Mouse (Mus musculus) layer of hippocampus, adult 2 months (tissue): ENCODE data around the gene Midn. TPM values are rescaled to one million over a fixed set of nuclear protein-coding genes. Genes with fewer than 3 reads are reported as not detected.

Experiments
- DNase-seq, 2 experiments: peaks; one replicate each; pipeline ENCODE4 v3.0.0; 2022; ENCODE audit warnings: low spot score in 2 of 2
- H3K27ac ChIP-seq: fragments of 200-600 bp; 2 replicates; pipeline ENCODE4 v1.8.1; 2022
- H3K4me3 ChIP-seq: fragments of 200-600 bp; 2 replicates; pipeline ENCODE4 v1.8.1; 2022; ENCODE audit warnings: mild to moderate bottlenecking
- CTCF ChIP-seq: fragments of 200-600 bp; conservative IDR thresholded peaks from 2 replicates; pipeline ENCODE4 v1.8.1; 2022; ENCODE audit warnings: antibody characterized with exemption, mild to moderate bottlenecking, moderate library complexity
- total RNA-seq, 2 experiments: library from RNA; stranded (reverse); gene quantifications; 2 replicates each; pipeline ENCODE4 v1.2.3; 2021

Midn gene
- total RNA-seq, 2 experiments from 2014 or later = 53.1 to 54.5 TPM

GRCm38 (mm10) chr10:80190491-80191051 is 42.5 kb downstream of the Midn start:
- DNase-seq = peak in 1 of 2 experiments; percentile 51
- peak overlapping the region; percentile 54 for H3K4me3 ChIP-seq
- H3K27ac ChIP-seq = peak overlapping the region; percentile 92
- no peak for TF ChIP-seq CTCF

- no peak for DNase-seq
- no peak overlapping the region for H3K4me3 ChIP-seq
- no peak overlapping the region for H3K27ac ChIP-seq
- TF ChIP-seq CTCF = no peak
Observed at GRCm38 (mm10) chr10:80193976-80194375, 45.9 kb downstream of the Midn start.

GRCm38 (mm10) chr10:80194441-80194840 is 46.4 kb downstream of the Midn start:
- no peak for DNase-seq
- H3K4me3 ChIP-seq = no peak overlapping the region
- TF ChIP-seq CTCF = no peak

GRCm38 (mm10) chr10:80196167-80196566 is 48.1 kb downstream of the Midn start:
- TF ChIP-seq CTCF = no peak

More at GRCm38 (mm10) chr10:80194441-80194840, 46.4 kb downstream of the Midn start:
- no peak overlapping the region for H3K27ac ChIP-seq

GRCm38 (mm10) chr10:80196778-80197581 is 48.9 kb downstream of the Midn start:
- Histone ChIP-seq H3K4me3 (no peak overlapping the region), H3K27ac (no peak overlapping the region)
- TF ChIP-seq CTCF = no peak
- DNase-seq = no peak

More at GRCm38 (mm10) chr10:80196167-80196566, 48.1 kb downstream of the Midn start:
- DNase-seq = no peak
- H3K27ac ChIP-seq = no peak overlapping the region
- no peak overlapping the region for H3K4me3 ChIP-seq

GRCm38 (mm10) chr10:80199440-80200008 is 51.5 kb downstream of the Midn start:
- H3K27ac ChIP-seq = no peak overlapping the region
- H3K4me3 ChIP-seq = no peak overlapping the region
- peak; percentile 97 for TF ChIP-seq CTCF
- peak; percentile 77 to 82 for DNase-seq

GRCm38 (mm10) chr10:80200485-80200884 is 52.4 kb downstream of the Midn start:
- TF ChIP-seq CTCF = no peak
- H3K27ac ChIP-seq = no peak overlapping the region
- DNase-seq = no peak
- no peak overlapping the region for H3K4me3 ChIP-seq

- no peak for TF ChIP-seq CTCF
- H3K27ac ChIP-seq = no peak overlapping the region
- DNase-seq = no peak
- no peak overlapping the region for H3K4me3 ChIP-seq
Observed at GRCm38 (mm10) chr10:80204055-80204454, 56.0 kb downstream of the Midn start.

GRCm38 (mm10) chr10:80207201-80207600 is 59.1 kb downstream of the Midn start:
- no peak overlapping the region for H3K27ac ChIP-seq
- TF ChIP-seq CTCF = no peak
- no peak for DNase-seq
- no peak overlapping the region for H3K4me3 ChIP-seq

- no peak for DNase-seq
Observed at GRCm38 (mm10) chr10:80207676-80208075, 59.6 kb downstream of the Midn start.

More at GRCm38 (mm10) chr10:80207676-80208075, 59.6 kb downstream of the Midn start:
- Histone ChIP-seq H3K4me3 (no peak overlapping the region), H3K27ac (no peak overlapping the region)
- no peak for TF ChIP-seq CTCF

Other genes starting within 250 kb of the Midn start
- gene Med16, start 239.3 kb upstream of the Midn start, total RNA-seq = 10 to 100 TPM; 57.7 to 59.3 TPM
- not detected for gene Gm26602, start 237.4 kb upstream of the Midn start, total RNA-seq
- gene Kiss1r, start 231.3 kb upstream of the Midn start, total RNA-seq = 1 to 10 TPM; 5.6 to 7.1 TPM
- 100 to 1,000 TPM; 365 to 385 TPM for gene R3hdm4, start 227.1 kb upstream of the Midn start, total RNA-seq
- gene Arid3a, start 221.2 kb upstream of the Midn start, total RNA-seq = 1 to 10 TPM; 7.5 to 8.5 TPM
- gene Wdr18, start 188.1 kb upstream of the Midn start, total RNA-seq = 10 to 100 TPM; 44.8 to 47.0 TPM
- under 1 TPM in 1 of 2 experiments, not detected in 1; 0.15 TPM for gene Grin3b, start 177.6 kb upstream of the Midn start, total RNA-seq
- 100 to 1,000 TPM; 124 TPM for gene Tmem259, start 163.9 kb upstream of the Midn start, total RNA-seq
- gene Cnn2, start 159.7 kb upstream of the Midn start, total RNA-seq = 1 to 10 TPM; 5.4 to 5.6 TPM
- gene Abca7, start 151.8 kb upstream of the Midn start, total RNA-seq = 10 to 100 TPM; 10.7 to 11.0 TPM
- 1 to 10 TPM; 3.7 to 4.4 TPM for gene Arhgap45, start 131.6 kb upstream of the Midn start, total RNA-seq
- gene Polr2e, start 108.5 kb upstream of the Midn start, total RNA-seq = 10 to 100 TPM; 77.8 to 79.1 TPM
- 100 to 1,000 TPM; 440 to 464 TPM for gene Gpx4, start 101.1 kb upstream of the Midn start, total RNA-seq
- gene Sbno2, start 42.7 kb upstream of the Midn start, total RNA-seq = 10 to 100 TPM; 22.4 to 23.4 TPM
- gene Stk11, start 32.5 kb upstream of the Midn start, total RNA-seq = 10 to 100 TPM; 96.8 to 97.7 TPM
- 100 to 1,000 TPM; 332 to 344 TPM for gene Atp5d, start 9.6 kb upstream of the Midn start, total RNA-seq
- gene Cbarp, start 7.4 kb upstream of the Midn start, total RNA-seq = 100 to 1,000 TPM; 331 to 341 TPM
- gene Cirbp, start 17.7 kb downstream of the Midn start, total RNA-seq = 100 to 1,000 TPM in 1 of 2 experiments, 10 to 100 TPM in 1; 88.3 to 103 TPM
- 1 to 10 TPM; 7.0 to 7.4 TPM for gene 1600002K03Rik, start 24.7 kb downstream of the Midn start, total RNA-seq
- 1 to 10 TPM; 7.1 to 9.7 TPM for gene Efna2, start 31.2 kb downstream of the Midn start, total RNA-seq
- gene Mum1, start 78.2 kb downstream of the Midn start, total RNA-seq = 10 to 100 TPM; 41.4 to 49.6 TPM
- gene Ndufs7, start 100.8 kb downstream of the Midn start, total RNA-seq = 100 to 1,000 TPM; 201 to 210 TPM
- 10 to 100 TPM; 29.8 to 33.1 TPM for gene Gamt, start 112.7 kb downstream of the Midn start, total RNA-seq
- gene Dazap1, start 113.2 kb downstream of the Midn start, total RNA-seq = 10 to 100 TPM; 91.2 to 95.4 TPM
- 100 to 1,000 TPM; 926 to 932 TPM for gene Rps15, start 144.2 kb downstream of the Midn start, total RNA-seq
- gene Apc2, start 147.7 kb downstream of the Midn start, total RNA-seq = 100 to 1,000 TPM in 1 of 2 experiments, 10 to 100 TPM in 1; 98.3 to 110 TPM
- gene 2310011J03Rik, start 172.3 kb downstream of the Midn start, total RNA-seq = 10 to 100 TPM; 23.5 to 25.7 TPM
- 1 to 10 TPM; 2.8 to 3.2 TPM for gene Pcsk4, start 181.2 kb downstream of the Midn start, total RNA-seq
- gene Reep6, start 181.7 kb downstream of the Midn start, total RNA-seq = 10 to 100 TPM in 1 of 2 experiments, 1 to 10 TPM in 1; 9.6 to 11.0 TPM
- gene Adamtsl5, start 200.1 kb downstream of the Midn start, total RNA-seq = 1 to 10 TPM; 4.7 to 7.2 TPM
- 10 to 100 TPM; 33.4 to 36.6 TPM for gene Plk5, start 208.2 kb downstream of the Midn start, total RNA-seq
- 10 to 100 TPM; 15.5 to 17.1 TPM for gene Mex3d, start 239.4 kb downstream of the Midn start, total RNA-seq